In the genomic region with DNA sequence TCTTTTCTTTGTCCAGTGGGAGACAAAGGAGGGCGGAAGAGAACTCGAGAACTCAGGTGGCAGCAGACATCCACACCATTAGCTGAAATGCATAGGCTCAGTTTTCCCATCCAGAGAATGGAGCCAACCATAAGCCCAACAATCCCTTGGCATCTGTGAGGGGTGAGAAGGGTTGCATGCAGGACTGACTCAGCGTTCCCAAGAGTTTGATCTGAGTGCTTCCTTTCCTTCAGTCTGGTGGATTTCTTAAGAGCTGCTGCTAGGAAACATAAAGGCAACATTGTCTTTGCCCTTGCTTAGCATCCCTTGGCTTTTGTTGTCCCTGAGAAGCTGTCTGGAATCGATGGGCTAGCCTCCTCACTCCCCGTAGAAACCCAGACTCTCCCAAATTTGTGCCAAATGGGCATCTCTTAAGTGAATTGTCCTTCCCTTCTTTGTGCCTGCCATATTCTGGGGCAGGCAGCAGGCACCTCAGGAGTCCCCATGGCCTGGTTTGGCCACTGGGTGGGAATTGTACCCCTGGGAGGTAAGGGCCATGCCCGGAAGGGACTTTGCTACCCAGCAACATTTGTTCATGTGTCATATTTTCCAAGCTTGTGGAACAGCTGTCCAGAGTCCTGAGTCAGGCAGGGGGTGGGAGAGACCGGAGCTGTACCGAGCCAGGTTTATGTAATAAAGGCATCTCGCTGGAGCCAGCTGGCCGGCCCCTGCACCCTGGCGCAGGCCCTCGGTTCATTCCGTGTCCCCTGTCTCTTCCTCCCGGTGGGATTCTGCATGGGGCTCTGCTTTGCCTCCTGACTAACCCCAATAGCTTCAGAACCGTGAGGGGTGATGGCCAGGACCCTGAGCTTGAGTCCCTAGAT, we compare ENCODE assay signal across 12 mouse cellular contexts. TPM values are rescaled to one million over a fixed set of nuclear protein-coding genes. Genes with fewer than 3 reads are reported as not detected.
A peak's percentile ranks its signal among the peaks of the same experiment; 100 is the strongest.
DNase-seq lines count a peak whose midpoint lies in the region; ATAC-seq and TF ChIP-seq lines count a peak whose summit lies in the region.
"Had no signal": no experiment of that assay in that cellular context is flagged by ENCODE, and none has a peak within 500 bp of the region (broad histone marks: within the 10 kb centered on the region; RNA-seq: fewer than 3 reads in every experiment).

No protein-coding gene starts in this region.

- peak overlapping the region; percentile 66 for H3K27ac ChIP-seq in kidney, adult 2 months (ENCODE audit: insufficient read depth, low read depth, low read length)
- no peak overlapping the region for H3K27ac ChIP-seq in kidney, embryonic 15.5 days
- no peak overlapping the region for H3K27ac ChIP-seq in lung, postnatal 0 days (ENCODE audit: low read length)
- H3K27ac ChIP-seq: embryonic facial prominence, embryonic 13.5 days had no signal

- TF ChIP-seq EP300 in lung, postnatal 0 days (IDR thresholded peaks at IDR 0.05) = no peak

- no peaks in the 10 kb centered on the region for H3K9me3 ChIP-seq in kidney, embryonic 15.5 days (replicated peaks)
- H3K9me3 ChIP-seq in lung, postnatal 0 days (ENCODE audit: low read length) = no peaks in the 10 kb centered on the region
- H3K9me3 ChIP-seq: embryonic facial prominence, embryonic 13.5 days had no signal

- TF ChIP-seq CTCF in kidney, adult 2 months (conservative IDR thresholded peaks at IDR 0.05; ENCODE audit: insufficient read depth, insufficient read length, low read depth, low read length) = no peak
- no peak for TF ChIP-seq CTCF in lung, postnatal 0 days (IDR thresholded peaks at IDR 0.05)

- H3K27me3 ChIP-seq in kidney, adult 2 months (replicated peaks; ENCODE audit: control insufficient read depth, insufficient read depth, low read length) = no peaks in the 10 kb centered on the region
- H3K27me3 ChIP-seq in kidney, embryonic 15.5 days = no peaks in the 10 kb centered on the region
- no peaks in the 10 kb centered on the region for H3K27me3 ChIP-seq in lung, postnatal 0 days (replicated peaks; ENCODE audit: insufficient read depth, low read length)
- H3K27me3 ChIP-seq: embryonic facial prominence, embryonic 13.5 days had no signal

- no peaks in the 10 kb centered on the region for H3K36me3 ChIP-seq in kidney, adult 2 months (ENCODE audit: control insufficient read depth, insufficient read depth, low read length)
- H3K36me3 ChIP-seq in kidney, embryonic 15.5 days = peaks cover 38% of the 10 kb centered on the region
- H3K36me3 ChIP-seq in lung, postnatal 0 days (ENCODE audit: insufficient read depth, low read length) = no peaks in the 10 kb centered on the region

- TF ChIP-seq POLR2A in kidney, adult 2 months (IDR thresholded peaks at IDR 0.05; ENCODE audit: low read depth, low read length) = no peak

- ATAC-seq in kidney, embryonic 15.5 days (replicated peaks; ENCODE audit: low FRiP score) = no peak
- ATAC-seq in lung, postnatal 0 days = peak; percentile 60

- peaks cover 30% of the 10 kb centered on the region for H3K4me1 ChIP-seq in kidney, adult 2 months (ENCODE audit: control insufficient read depth, insufficient read depth, low read length)
- peaks cover 44% of the 10 kb centered on the region for H3K4me1 ChIP-seq in kidney, embryonic 15.5 days
- 0 out of 2 replicates have a peak, but pooled peaks cover 2% of the 10 kb centered on the region for H3K4me1 ChIP-seq in lung, postnatal 0 days (ENCODE audit: insufficient read depth, low read depth, low read length)

- DNase-seq in kidney, adult 2 months = peak; percentile 90
- DNase-seq in gastrocnemius, adult 18-20 months (ENCODE audit: low spot score) = peak; percentile 77
- DNase-seq in heart, adult 9 months (ENCODE audit: low spot score in 2 of 2) = peak; percentile 81 to 85
- DNase-seq in lung, postnatal 0 days (ENCODE audit: low spot score) = peak; percentile 72
- no peak for DNase-seq in B cell, adult 2 months
- no peak for DNase-seq in thymus, postnatal 10 days (ENCODE audit: low spot score in 2 of 2)
- DNase-seq: cerebellum, adult 2 months had no signal

- H3K4me2 ChIP-seq in kidney, embryonic 15.5 days = no peak overlapping the region
- no peak overlapping the region for H3K4me2 ChIP-seq in lung, postnatal 0 days (replicated peaks; ENCODE audit: low read depth, low read length)
- H3K4me2 ChIP-seq: embryonic facial prominence, embryonic 13.5 days had no signal

- no peak overlapping the region for H3K9ac ChIP-seq in kidney, embryonic 15.5 days
- no peak overlapping the region for H3K9ac ChIP-seq in lung, postnatal 0 days (replicated peaks; ENCODE audit: low read depth)
- H3K9ac ChIP-seq: embryonic facial prominence, embryonic 13.5 days had no signal

- 55% methylated on average over 15 of the region's 15 CpGs for WGBS in kidney, adult 2 months
- WGBS in kidney, embryonic 15.5 days = 83% methylated on average over 15 of the region's 15 CpGs
- WGBS in lung, postnatal 0 days = 73% methylated on average over 15 of the region's 15 CpGs

- H3K4me3 ChIP-seq in kidney, adult 2 months (ENCODE audit: insufficient read depth, low read depth, low read length) = no peak overlapping the region
- H3K4me3 ChIP-seq in kidney, embryonic 15.5 days (replicated peaks) = no peak overlapping the region
- no peak overlapping the region for H3K4me3 ChIP-seq in lung, postnatal 0 days (ENCODE audit: low read depth, low read length)
- H3K4me3 ChIP-seq: embryonic facial prominence, embryonic 13.5 days had no signal

RNA-seq across cellular contexts. Expression of a gene that starts 7.5 kb away (rescaled TPM):
- polyA plus RNA-seq in kidney, adult 2 months (2012; rRNA removed) = 23.1 and 31.7 TPM in 2 replicates
- 7.3 and 9.4 TPM in 2 replicates for polyA plus RNA-seq in kidney, embryonic 15.5 days (2015; fragmentation: Nextera tagmentation; extraction: Ambion mirVana)
- under 1 TPM; 0.46 to 0.47 TPM for total RNA-seq in gastrocnemius, adult 18-20 months (2021)
- 7.2 and 9.1 TPM in 2 replicates for polyA plus RNA-seq in lung, postnatal 0 days (2015; fragmentation: Nextera tagmentation; extraction: Ambion mirVana)

RNA-seq across cellular contexts. Expression of a gene that starts 49.4 kb away (rescaled TPM):
- polyA plus RNA-seq in kidney, adult 2 months (2012; rRNA removed) = 187 and 263 TPM in 2 replicates
- polyA plus RNA-seq in kidney, embryonic 15.5 days (2015; fragmentation: Nextera tagmentation; extraction: Ambion mirVana) = 100.0 and 109 TPM in 2 replicates
- total RNA-seq in gastrocnemius, adult 18-20 months (2021) = not detected
- not detected in 2 replicates for polyA plus RNA-seq in lung, postnatal 0 days (2015; fragmentation: Nextera tagmentation; extraction: Ambion mirVana)
- total RNA-seq: ES-E14; left cerebral cortex, postnatal 25 days had no signal
- polyA plus RNA-seq: cerebellum, adult 2 months; embryonic facial prominence, embryonic 13.5 days; frontal cortex, adult 2 months had no signal

Comparison
In these comparisons a context has a peak if more than half of its experiments do, and no peak if none do; other contexts are left out.
1. DNase-seq: peak in kidney, adult 2 months (single experiment), gastrocnemius, adult 18-20 months (single experiment), heart, adult 9 months (2 of 2) and lung, postnatal 0 days (single experiment); none in B cell, adult 2 months (0 of 2) and thymus, postnatal 10 days (0 of 2).
2. RNA of a gene that starts 49.4 kb away (polyA plus RNA-seq): 187 to 263 TPM in kidney, adult 2 months and 100.0 to 109 TPM in kidney, embryonic 15.5 days; not detected in lung, postnatal 0 days; every median in the first group is over 100 times any median in the second.